Mouse (Mus musculus) neural tube, embryonic 11.5 days (tissue): ENCODE results near the gene Zic2. TPM values are rescaled to one million over a fixed set of nuclear protein-coding genes. Genes with fewer than 3 reads are reported as not detected.

Source experiments
- ATAC-seq: fragments of 200-750 bp; cut with Nextera tagmentation; 2 replicates; pipeline ENCODE4 v1.8.0; 2017; ENCODE audit warnings: moderate number of reproducible peaks, mild to moderate bottlenecking, moderate TSS enrichment, moderate library complexity; ENCODE audit not compliant: insufficient read depth, low FRiP score, low TSS enrichment
- DNase-seq: peaks from one replicate; pipeline ENCODE4 v3.0.0-alpha.2; 2015; ENCODE audit warnings: low spot score
- H3K27ac ChIP-seq: fragments of 300-500 bp; sonication (generic); 2 replicates; pipeline ENCODE4 v1.5.1; 2014; ENCODE audit warnings: low read depth, mild to moderate bottlenecking, low read length
- H3K27me3 ChIP-seq: fragments of 300-500 bp; sonication (generic); 2 replicates; pipeline ENCODE4 v1.6.1; 2014; ENCODE audit warnings: mild to moderate bottlenecking, low read length, mixed read lengths; ENCODE audit not compliant: control insufficient read depth, insufficient read depth
- H3K36me3 ChIP-seq: fragments of 300-500 bp; sonication (generic); 2 replicates; pipeline ENCODE4 v1.6.1; 2014; ENCODE audit warnings: mild to moderate bottlenecking, low read length, moderate library complexity, mixed read lengths; ENCODE audit not compliant: control insufficient read depth, insufficient read depth
- H3K4me1 ChIP-seq: fragments of 300-500 bp; sonication (generic); 2 replicates; pipeline ENCODE4 v1.6.1; 2014; ENCODE audit warnings: low read length, mixed read lengths; ENCODE audit not compliant: control insufficient read depth, insufficient read depth
- H3K4me2 ChIP-seq: fragments of 300-500 bp; sonication (generic); 2 replicates; pipeline ENCODE4 v1.6.1; 2014; ENCODE audit warnings: low read depth, mild to moderate bottlenecking, moderate library complexity
- H3K4me3 ChIP-seq: fragments of 300-500 bp; sonication (generic); 2 replicates; pipeline ENCODE4 v1.5.1; 2014; ENCODE audit warnings: low read depth, low read length
- H3K9ac ChIP-seq: fragments of 300-500 bp; sonication (generic); 2 replicates; pipeline ENCODE4 v1.6.1; 2014; ENCODE audit warnings: mild to moderate bottlenecking, low read length
- H3K9me3 ChIP-seq: fragments of 300-500 bp; sonication (generic); 2 replicates; pipeline ENCODE4 v1.6.1; 2016; ENCODE audit warnings: low read length; ENCODE audit not compliant: control insufficient read depth
- WGBS: fragments of 180-500 bp; shearing (Covaris S2); extraction: QIAGEN DNeasy Blood & Tissue Kit; methylation state at CpG from one replicate; pipeline ENCODE4 v1.1.7; 2014; 5-methylcytosine and 5-hydroxymethylcytosine counted together
- polyA plus RNA-seq: library from polyadenylated mRNA; unstranded; fragments of >200 nt; fragmentation: Nextera tagmentation; extraction: Ambion mirVana; gene quantifications from 2 replicates; pipeline ENCODE4 v1.2.1, GENCODE M21; 2014

The Zic2 gene
- polyA plus RNA-seq, 1 experiment from 2014 or later = 6.3 TPM

- Histone ChIP-seq H3K4me1 (peaks cover 15% of the 10 kb centered on the region; the same call in 1 of the 2 replicates), H3K9me3 (no peaks in the 10 kb centered on the region), H3K4me2 (peak overlapping the region; percentile 72), H3K4me3 (peak overlapping the region; percentile 75), H3K9ac (peak overlapping the region; percentile 95), H3K27me3 (peaks cover 57% of the 10 kb centered on the region), H3K36me3 (no peaks in the 10 kb centered on the region), H3K27ac (peak overlapping the region; percentile 67)
- 2% methylated on average over 9 of the region's 9 CpGs for WGBS
- no peak for DNase-seq
- ATAC-seq = no peak
Measured at GRCm38 (mm10) chr14:122477971-122478573, 2.8 kb downstream of the Zic2 start.

- peak overlapping the region; percentile 72 for H3K4me2 ChIP-seq
Measured at GRCm38 (mm10) chr14:122478574-122479011, 3.4 kb downstream of the Zic2 start.

DNA sequence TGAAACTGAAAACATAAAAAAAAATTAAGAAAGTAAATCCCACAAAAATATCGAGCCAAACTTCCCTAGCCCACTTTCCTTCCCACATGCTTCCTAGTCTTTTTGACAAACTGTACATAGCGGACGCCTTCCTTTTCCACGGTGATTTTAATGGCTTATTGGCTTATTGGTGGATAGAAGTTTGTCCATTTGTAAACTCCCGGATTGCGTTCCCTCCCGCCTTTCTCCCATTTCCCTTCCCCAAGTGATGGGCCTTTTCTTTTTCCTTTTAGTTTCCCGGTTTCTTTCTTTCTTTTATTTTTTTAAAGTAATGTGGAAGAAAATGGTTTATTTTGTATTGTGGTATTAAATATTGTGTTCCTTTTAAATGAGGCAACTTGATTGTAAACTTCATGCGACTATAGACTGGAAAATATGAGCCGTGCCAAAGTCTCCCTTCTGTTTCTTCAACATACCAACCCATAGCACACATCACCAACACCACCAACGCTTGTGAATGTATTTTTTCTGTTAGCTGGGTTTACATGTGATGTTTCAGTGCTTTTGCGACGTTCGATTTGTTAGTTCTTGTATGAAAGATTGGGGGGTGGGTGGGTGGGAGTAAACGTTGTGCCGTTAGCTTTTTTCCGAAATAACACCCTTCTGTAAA lies 4.3 kb downstream of the Zic2 start:
- DNase-seq (peak; percentile 26), ATAC-seq (no peak)
- H3K4me2 ChIP-seq = peak overlapping the region; percentile 72
- peaks cover 62% of the 10 kb centered on the region for H3K27me3 ChIP-seq
- H3K4me3 ChIP-seq = peak overlapping the region; percentile 75
- peaks cover 10% of the 10 kb centered on the region; the same call in 1 of the 2 replicates for H3K4me1 ChIP-seq
- H3K9ac ChIP-seq = peak overlapping the region; percentile 95
- no peak overlapping the region for H3K27ac ChIP-seq
- no peaks in the 10 kb centered on the region for H3K36me3 ChIP-seq
- no peaks in the 10 kb centered on the region for H3K9me3 ChIP-seq
- 10% methylated on average over 17 of the region's 17 CpGs for WGBS

More at GRCm38 (mm10) chr14:122478574-122479011, 3.4 kb downstream of the Zic2 start:
- Histone ChIP-seq H3K9ac (peak overlapping the region; percentile 95), H3K9me3 (no peaks in the 10 kb centered on the region), H3K36me3 (no peaks in the 10 kb centered on the region), H3K4me3 (peak overlapping the region; percentile 75), H3K27me3 (peaks cover 57% of the 10 kb centered on the region), H3K27ac (peak overlapping the region; percentile 53; the same call in 1 of the 2 replicates), H3K4me1 (peaks cover 14% of the 10 kb centered on the region; the same call in 1 of the 2 replicates)
- WGBS = under 1% methylated on average over 22 of the region's 22 CpGs
- DNase-seq = peak; percentile 71
- ATAC-seq = no peak

DNA sequence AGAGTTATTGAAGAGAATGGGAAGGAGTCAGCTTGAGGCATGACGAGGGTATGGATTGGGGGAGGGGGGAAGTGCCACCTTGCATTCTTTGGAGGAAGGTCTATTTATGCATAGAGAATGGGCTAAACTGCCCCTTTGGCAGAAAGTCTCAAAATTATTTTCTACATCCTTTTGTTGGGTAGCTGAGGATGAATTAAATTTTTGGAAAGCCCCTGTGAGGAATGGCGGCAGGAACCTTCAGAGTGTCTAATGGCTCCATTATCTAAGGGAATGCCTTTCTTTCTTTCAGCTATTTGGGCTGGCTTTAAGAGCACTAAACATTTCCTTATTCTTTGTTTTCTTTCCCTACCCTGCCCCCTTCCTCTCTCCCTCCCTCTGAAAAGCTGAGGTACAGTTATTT lies 5.1 kb downstream of the Zic2 start:
- ATAC-seq (no peak), DNase-seq (peak; percentile 28)
- peak overlapping the region; percentile 33 for H3K4me3 ChIP-seq
- 4% methylated on average over 2 of the region's 2 CpGs for WGBS
- peak overlapping the region; percentile 51 for H3K4me2 ChIP-seq
- no peaks in the 10 kb centered on the region for H3K9me3 ChIP-seq
- no peaks in the 10 kb centered on the region for H3K36me3 ChIP-seq
- H3K27me3 ChIP-seq = peaks cover 65% of the 10 kb centered on the region
- peak overlapping the region; percentile 71 for H3K9ac ChIP-seq
- H3K27ac ChIP-seq = no peak overlapping the region
- peaks cover 15% of the 10 kb centered on the region for H3K4me1 ChIP-seq

- WGBS = 5% methylated on average over 15 of the region's 15 CpGs
- H3K4me1 ChIP-seq = peaks cover 12% of the 10 kb centered on the region
Measured at GRCm38 (mm10) chr14:122481181-122481580, 5.9 kb downstream of the Zic2 start.

GRCm38 (mm10) chr14:122482081-122483023 lies 7.1 kb downstream of the Zic2 start:
- Histone ChIP-seq H3K4me1 (peaks cover 10% of the 10 kb centered on the region), H3K9me3 (no peaks in the 10 kb centered on the region), H3K36me3 (no peaks in the 10 kb centered on the region), H3K4me2 (peak overlapping the region; percentile 51), H3K27me3 (peaks cover 72% of the 10 kb centered on the region), H3K27ac (0 out of 2 replicates have a peak overlapping the region, but pooled peaks have one; percentile 34), H3K4me3 (peak overlapping the region; percentile 33), H3K9ac (peak overlapping the region; percentile 71)
- DNase-seq (peak; percentile 73), ATAC-seq (peak; percentile 22)
- 1% methylated on average over 38 of the region's 38 CpGs for WGBS

More at GRCm38 (mm10) chr14:122481181-122481580, 5.9 kb downstream of the Zic2 start:
- ATAC-seq (no peak), DNase-seq (peak; percentile 57)
- H3K4me2 ChIP-seq = peak overlapping the region; percentile 51
- peak overlapping the region; percentile 71 for H3K9ac ChIP-seq
- H3K9me3 ChIP-seq = no peaks in the 10 kb centered on the region
- H3K36me3 ChIP-seq = no peaks in the 10 kb centered on the region
- H3K27ac ChIP-seq = peak overlapping the region; percentile 75
- peaks cover 68% of the 10 kb centered on the region for H3K27me3 ChIP-seq
- H3K4me3 ChIP-seq = peak overlapping the region; percentile 33

GRCm38 (mm10) chr14:122483024-122483385 lies 7.8 kb downstream of the Zic2 start:
- H3K9ac ChIP-seq = peak overlapping the region; percentile 71
- H3K4me2 ChIP-seq = peak overlapping the region; percentile 51
- DNase-seq = peak; percentile 43
- H3K27me3 ChIP-seq = peaks cover 68% of the 10 kb centered on the region
- ATAC-seq = no peak
- 0 out of 2 replicates have a peak overlapping the region, but pooled peaks have one; percentile 34 for H3K27ac ChIP-seq
- 3% methylated on average over 5 of the region's 5 CpGs for WGBS
- H3K4me3 ChIP-seq = peak overlapping the region; percentile 33; the same call in 1 of the 2 replicates
- no peaks in the 10 kb centered on the region for H3K9me3 ChIP-seq
- H3K36me3 ChIP-seq = no peaks in the 10 kb centered on the region
- H3K4me1 ChIP-seq = peaks cover 6% of the 10 kb centered on the region
